Mouse (Mus musculus): ENCODE results near the gene Setmar.

Setmar gene

GRCm38 (mm10) chr6:108064918-108065526, at the start of gene Setmar:
Setmar (plus strand) TSS chr6:108065045.
- DNase-seq, result peak; percentile 99

DNA sequence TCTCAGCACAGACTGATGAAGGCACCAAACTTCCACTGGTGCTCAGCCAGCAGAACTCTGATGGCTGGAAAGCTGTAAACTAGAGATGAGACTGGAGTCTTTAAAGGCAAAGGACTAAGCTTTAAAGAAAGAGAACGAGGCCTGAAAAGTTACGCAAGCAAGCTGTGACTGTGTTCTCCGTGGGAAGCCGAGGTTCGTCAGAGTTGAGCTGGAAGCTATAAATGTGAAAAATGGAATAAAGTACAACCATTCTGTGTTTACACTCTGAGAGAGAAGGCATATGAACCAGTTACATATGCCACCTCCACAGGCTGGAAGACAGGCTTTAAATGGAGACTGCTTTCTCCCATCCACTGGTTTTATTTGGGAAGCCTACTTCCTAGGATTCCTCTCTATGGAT, 43.2 kb upstream of the Setmar start:
- DNase-seq, result no peak

DNA sequence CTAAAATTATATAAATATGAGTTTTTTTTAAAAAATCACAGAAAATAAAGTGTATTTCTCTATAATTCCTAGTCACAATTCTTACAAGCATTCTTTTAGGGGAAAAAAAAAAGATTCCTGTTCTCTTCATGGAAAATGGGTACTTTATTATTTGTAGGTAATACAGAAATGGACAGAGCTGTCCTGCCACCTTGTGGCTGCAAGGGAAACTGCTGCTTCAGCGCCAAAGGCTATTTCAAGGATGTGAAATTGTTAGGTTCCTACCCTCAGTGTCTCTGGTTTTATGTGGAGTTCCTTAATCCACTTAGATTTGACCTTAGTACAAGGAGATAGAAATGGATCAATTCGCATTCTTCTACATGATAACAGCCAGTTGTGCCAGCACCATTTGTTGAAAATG, 9.8 kb upstream of the Setmar start:
- DNase-seq, result peak; percentile 70 to 81

DNA sequence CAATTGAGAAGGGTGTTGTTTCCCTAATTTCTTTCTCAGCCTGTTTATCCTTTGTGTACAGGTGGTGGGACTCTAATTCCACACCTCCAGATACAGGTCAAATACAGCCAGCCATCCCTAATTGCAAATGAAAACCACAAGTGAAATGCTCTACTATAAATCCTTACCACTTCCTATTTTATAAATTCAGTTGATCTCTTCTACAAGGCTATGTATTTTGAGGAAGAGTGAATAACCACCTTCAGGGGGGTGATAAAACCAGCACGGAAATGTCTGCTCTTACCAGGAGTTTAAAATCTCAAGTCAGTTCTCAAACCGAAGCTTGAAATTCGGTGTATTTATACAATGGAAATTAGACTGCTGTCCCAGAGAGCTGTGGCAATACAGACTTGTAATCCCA, 8.9 kb upstream of the Setmar start:
- no peak for DNase-seq

GRCm38 (mm10) chr6:108057353-108057752, 7.5 kb upstream of the Setmar start:
- DNase-seq, result no peak

DNA sequence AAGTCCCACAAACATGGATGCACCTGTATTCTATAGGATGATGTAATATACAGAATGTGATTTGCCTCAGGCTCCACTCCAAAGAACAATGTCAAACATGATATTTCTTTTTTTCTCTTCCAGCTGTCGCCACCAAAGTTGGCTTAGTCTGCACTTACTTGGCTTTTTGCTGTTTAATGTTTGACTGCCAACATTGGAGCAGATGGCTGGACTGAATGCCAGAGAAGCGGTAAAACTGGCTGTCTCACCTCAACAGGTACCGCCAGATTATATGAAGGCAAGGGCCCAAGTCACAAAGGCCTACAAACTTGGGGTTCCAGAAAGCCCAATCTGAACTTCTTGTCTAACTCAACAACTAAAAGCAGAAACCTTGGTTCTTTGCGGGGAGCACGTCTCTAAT, 6.8 kb upstream of the Setmar start:
- peak; percentile 38 to 53 for DNase-seq

DNA sequence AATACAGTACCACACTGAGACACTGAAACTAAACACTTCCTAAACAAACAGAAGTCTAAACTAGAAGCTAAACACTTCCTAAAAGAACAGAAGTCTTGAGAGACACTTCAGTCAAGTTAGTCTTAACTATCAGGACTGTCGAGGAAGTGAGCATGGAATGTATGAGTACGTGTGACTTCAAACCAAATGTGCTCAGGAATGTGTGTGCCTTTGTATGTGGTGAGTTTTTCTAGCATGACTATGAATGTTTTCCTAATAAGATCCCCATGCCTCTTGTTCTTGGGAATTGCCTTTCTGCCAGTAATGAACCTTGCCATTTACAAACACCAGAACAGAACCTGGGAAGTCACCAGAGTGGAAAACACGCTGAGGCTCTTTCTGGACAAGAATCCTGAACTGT, 3.7 kb upstream of the Setmar start:
- no peak for DNase-seq

DNA sequence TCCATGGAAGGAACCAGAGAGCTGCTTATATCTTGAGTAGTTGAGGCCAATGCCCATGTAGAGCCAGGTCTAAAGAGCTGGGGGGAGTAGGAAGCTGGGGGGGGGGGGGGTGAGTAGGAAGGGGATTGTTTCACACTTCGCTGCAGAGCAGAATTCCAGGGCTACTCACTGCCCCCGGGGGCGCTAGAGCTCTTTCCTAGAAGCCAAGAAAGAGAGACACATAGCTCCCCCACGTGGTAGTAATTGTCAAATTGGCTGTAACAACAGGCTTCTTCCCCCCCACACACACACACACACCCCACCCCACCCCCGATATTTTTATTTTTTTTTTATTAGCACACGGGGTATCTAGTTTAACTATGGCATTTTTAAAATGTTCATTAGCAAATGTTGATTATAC, 738 bp downstream of the Setmar start:
- peak; percentile 79 to 91 for DNase-seq

GRCm38 (mm10) chr6:108070947-108071346, 6.1 kb downstream of the Setmar start:
- DNase-seq, result no peak

DNA sequence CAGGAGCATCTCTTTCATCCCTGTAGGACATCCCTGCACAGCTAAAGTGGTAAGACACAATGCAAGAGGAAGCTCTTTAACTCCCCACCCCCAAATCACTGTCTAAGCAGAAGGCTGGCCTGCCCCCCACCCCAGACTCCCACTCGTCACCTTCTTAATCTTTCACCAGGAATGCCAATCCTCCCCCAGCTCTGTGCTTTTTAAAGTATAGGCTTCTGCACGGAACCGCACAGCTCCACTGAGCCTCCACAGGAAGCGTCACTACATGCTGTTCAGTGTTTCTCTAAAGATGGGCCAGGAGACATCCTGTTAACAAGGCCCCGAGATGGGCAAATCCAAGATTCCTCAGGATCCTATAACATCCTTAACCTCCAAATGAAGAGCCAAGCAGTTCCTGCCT, 8.2 kb downstream of the Setmar start:
- DNase-seq, result no peak

GRCm38 (mm10) chr6:108073931-108074330, 9.1 kb downstream of the Setmar start:
- DNase-seq, result no peak

GRCm38 (mm10) chr6:108074624-108075023, 9.8 kb downstream of the Setmar start:
- DNase-seq, result no peak

- DNase-seq, result no peak
Observed at GRCm38 (mm10) chr6:108075857-108076256, 11.0 kb downstream of the Setmar start.

DNA sequence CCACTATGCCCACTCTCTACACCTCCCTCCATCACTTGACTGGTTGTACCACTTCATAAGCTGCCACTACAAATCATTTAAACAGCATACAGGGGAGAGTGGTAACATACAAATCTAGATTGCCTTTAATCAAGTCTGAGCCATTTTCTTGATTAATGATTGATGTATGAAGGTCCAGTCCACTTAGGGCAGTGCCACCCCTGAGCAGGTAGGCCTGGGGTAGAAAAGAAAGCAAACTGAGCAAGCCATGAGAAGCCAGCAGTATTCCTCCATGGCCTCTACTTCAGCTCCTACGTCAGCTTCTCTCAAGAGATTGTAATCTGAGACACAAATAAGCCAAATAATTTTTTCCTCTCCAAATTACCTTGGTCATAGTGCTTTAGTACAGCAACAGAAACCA, 26.5 kb downstream of the Setmar start:
- DNase-seq, result no peak

- no peak for DNase-seq
Observed at GRCm38 (mm10) chr6:108092646-108093045, 27.8 kb downstream of the Setmar start.

DNA sequence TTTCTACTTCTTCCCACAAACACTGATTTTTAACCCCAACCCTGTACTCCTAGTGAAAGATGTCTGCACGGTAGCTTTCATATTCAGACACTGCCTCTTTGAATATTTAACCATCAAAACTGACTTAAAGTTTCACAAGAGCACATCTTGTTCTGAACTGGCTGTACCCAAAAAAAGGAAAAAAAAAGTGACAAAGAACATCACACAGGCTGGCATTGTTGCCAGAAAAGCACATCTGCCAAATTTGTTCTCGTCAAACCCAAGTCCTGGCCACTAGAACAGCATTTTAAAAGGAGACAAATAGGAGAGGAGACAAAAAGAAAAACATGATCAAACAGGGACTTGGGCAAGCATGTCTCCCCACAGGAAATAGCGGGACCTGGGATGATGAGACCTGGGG, 28.6 kb downstream of the Setmar start:
- no peak for DNase-seq

GRCm38 (mm10) chr6:108095445-108095844, 30.6 kb downstream of the Setmar start:
- no peak for DNase-seq

DNA sequence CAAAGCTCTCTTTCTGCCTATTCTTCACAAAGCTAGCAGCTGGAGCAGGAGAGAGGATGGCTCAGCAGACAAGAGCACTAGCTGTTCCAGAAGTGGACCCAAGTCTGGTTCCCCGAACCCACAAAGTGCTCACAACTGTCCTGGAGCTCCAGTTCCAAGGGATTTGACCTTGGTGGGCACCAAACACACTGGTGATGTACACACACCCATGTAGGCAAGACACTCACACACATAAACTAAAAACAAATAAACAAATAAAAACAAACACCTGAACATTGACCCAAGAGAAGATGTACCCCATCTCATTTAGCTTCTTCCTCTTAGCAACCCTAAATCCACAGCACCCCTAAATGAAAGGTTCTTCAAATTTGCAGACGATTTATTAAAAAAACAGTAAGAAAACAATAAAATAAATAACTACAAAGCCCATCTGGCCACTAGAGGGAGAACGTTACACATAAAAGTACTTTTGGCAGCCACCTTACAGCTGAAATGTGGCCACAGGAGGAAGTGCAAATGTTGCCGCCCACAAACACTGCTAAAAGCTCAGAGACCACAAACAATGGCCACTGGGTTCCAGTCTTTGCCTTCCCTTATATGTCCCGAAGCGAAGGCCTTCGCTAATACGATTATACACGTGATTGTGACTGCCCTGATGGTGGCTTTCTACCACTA, 33.5 kb downstream of the Setmar start:
- peak; percentile 31 to 54 for DNase-seq

GRCm38 (mm10) chr6:108098846-108099217, 34.0 kb downstream of the Setmar start:
- DNase-seq, result no peak

DNA sequence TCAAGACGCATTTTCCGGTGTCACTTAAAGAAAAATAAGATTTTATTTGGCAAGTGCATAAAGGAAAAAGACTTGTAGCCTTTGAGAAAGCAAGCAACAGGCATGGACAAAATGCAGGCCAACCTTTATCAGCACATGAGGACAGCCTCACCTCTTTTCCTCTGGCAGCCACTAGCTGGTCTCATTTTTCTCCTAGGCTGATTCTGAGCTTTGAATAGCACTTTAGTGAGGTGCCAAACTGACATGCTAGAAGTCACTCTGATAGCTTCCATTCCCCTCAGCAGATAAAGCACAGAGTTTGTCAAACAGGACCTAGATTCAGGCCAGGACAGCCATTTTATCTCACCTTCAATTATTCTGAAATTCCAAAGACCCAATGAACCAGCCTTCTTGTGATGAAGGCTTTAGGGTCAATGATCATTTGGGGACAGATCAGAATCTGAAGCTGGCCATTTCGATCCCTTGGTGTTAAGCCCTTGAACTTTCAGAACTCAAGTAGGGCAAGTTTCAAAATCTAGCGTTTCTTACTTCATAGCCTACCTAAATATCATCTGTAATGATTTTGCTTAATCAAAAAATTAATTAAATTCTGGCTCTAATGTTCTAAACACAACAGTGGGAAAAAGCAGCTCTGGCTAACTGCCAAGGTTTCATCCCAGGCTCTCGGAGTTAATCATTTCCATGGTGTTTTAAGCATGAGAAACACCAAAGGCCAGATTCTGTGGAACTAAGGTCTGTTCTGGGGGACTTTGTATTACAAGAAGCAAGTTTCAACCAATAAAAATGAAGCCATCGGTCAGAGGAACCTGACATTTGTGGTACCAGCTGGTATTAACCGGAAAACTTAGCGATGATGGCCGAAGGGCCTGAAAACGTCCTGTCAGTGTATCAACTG, 37.3 kb downstream of the Setmar start:
- no peak for DNase-seq

- DNase-seq, result no peak
Observed at GRCm38 (mm10) chr6:108107376-108107775, 42.5 kb downstream of the Setmar start.

GRCm38 (mm10) chr6:108110336-108110735, 45.5 kb downstream of the Setmar start:
- no peak for DNase-seq

GRCm38 (mm10) chr6:108111693-108112092, 46.8 kb downstream of the Setmar start:
- DNase-seq, result no peak

- no peak for DNase-seq
Observed at GRCm38 (mm10) chr6:108114971-108115370, 50.1 kb downstream of the Setmar start.

Measured in cerebellum, postnatal 25 days (tissue).